Mouse (Mus musculus): ENCODE measurements around the gene Krt34. TPM values are rescaled to one million over a fixed set of nuclear protein-coding genes. Genes with fewer than 3 reads are reported as not detected.

The Krt34 gene
- polyA plus RNA-seq, 2 experiments, result not detected

- ATAC-seq (ENCODE audit: insufficient read depth) (no peak), DNase-seq (ENCODE audit: low read depth in 3 of 3, low spot score in 3 of 3) (no peak)
- 53% methylated on average over 6 of the region's 6 CpGs for WGBS (ENCODE audit: insufficient replicate concordance)
- H3K4me1 ChIP-seq (replicated peaks; ENCODE audit: control insufficient read depth in 2 of 2, insufficient read depth in 2 of 2, low read length in 1 of 2), result no peaks in the 10 kb centered on the region
- H3K9me3 ChIP-seq (ENCODE audit: control insufficient read depth, low read length), result no peaks in the 10 kb centered on the region
- H3K27me3 ChIP-seq (ENCODE audit: control insufficient read depth, insufficient read depth, low read length), result no peaks in the 10 kb centered on the region
- no peak overlapping the region for H3K4me3 ChIP-seq (ENCODE audit: insufficient read depth in 1 of 2, low read depth in 2 of 2, low read length in 2 of 2)
- no peaks in the 10 kb centered on the region for H3K36me3 ChIP-seq (replicated peaks; ENCODE audit: control insufficient read depth, insufficient read depth, low read depth)
- no peak for TF ChIP-seq EP300 (IDR thresholded peaks at IDR 0.05; ENCODE audit: low read depth)
- TF ChIP-seq CTCF (IDR thresholded peaks at IDR 0.05; ENCODE audit: low read depth), result no peak
- H3K4me2 ChIP-seq (ENCODE audit: low read depth), result no peak overlapping the region
- no peak overlapping the region for H3K9ac ChIP-seq (replicated peaks)
- H3K27ac ChIP-seq, result no peak overlapping the region
These were observed 51.4 kb downstream of the Krt34 start for GRCm38 (mm10) chr11:99989881-99990405.

- Histone ChIP-seq H3K4me1 (replicated peaks; ENCODE audit: control insufficient read depth in 2 of 2, insufficient read depth in 2 of 2, low read length in 1 of 2) (no peaks in the 10 kb centered on the region), H3K9me3 (ENCODE audit: control insufficient read depth, low read length) (no peaks in the 10 kb centered on the region), H3K4me3 (ENCODE audit: insufficient read depth in 1 of 2, low read depth in 2 of 2, low read length in 2 of 2) (no peak overlapping the region), H3K9ac (replicated peaks) (no peak overlapping the region), H3K36me3 (replicated peaks; ENCODE audit: control insufficient read depth, insufficient read depth, low read depth) (no peaks in the 10 kb centered on the region), H3K27ac (no peak overlapping the region), H3K4me2 (ENCODE audit: low read depth) (no peak overlapping the region), H3K27me3 (ENCODE audit: control insufficient read depth, insufficient read depth, low read length) (no peaks in the 10 kb centered on the region)
- 68% methylated on average over 3 of the region's 3 CpGs for WGBS (ENCODE audit: insufficient replicate concordance)
- TF ChIP-seq CTCF (IDR thresholded peaks at IDR 0.05; ENCODE audit: low read depth) (no peak), EP300 (IDR thresholded peaks at IDR 0.05; ENCODE audit: low read depth) (no peak)
- no peak for DNase-seq (ENCODE audit: low read depth in 3 of 3, low spot score in 3 of 3)
- no peak for ATAC-seq (ENCODE audit: insufficient read depth)
These were observed 52.8 kb downstream of the Krt34 start for GRCm38 (mm10) chr11:99988530-99988929.

Other genes with a start within 250 kb of the Krt34 start
Only the 30 nearest of the 32 such genes appear.
- not detected in 2 replicates for gene Gm11554, start 237.1 kb downstream of the Krt34 start, polyA plus RNA-seq (2012; rRNA removed)
- not detected in 2 replicates for gene Gm11554, start 237.1 kb downstream of the Krt34 start, polyA plus RNA-seq (2014; fragmentation: Nextera tagmentation; extraction: Ambion mirVana)
- not detected in 2 replicates for gene Krtap4-13, start 231.7 kb downstream of the Krt34 start, polyA plus RNA-seq (2012; rRNA removed)
- not detected in 2 replicates for gene Krtap4-13, start 231.7 kb downstream of the Krt34 start, polyA plus RNA-seq (2014; fragmentation: Nextera tagmentation; extraction: Ambion mirVana)
- not detected in 2 replicates for gene Gm11564, start 225.9 kb downstream of the Krt34 start, polyA plus RNA-seq (2012; rRNA removed)
- not detected in 2 replicates for gene Gm11564, start 225.9 kb downstream of the Krt34 start, polyA plus RNA-seq (2014; fragmentation: Nextera tagmentation; extraction: Ambion mirVana)
- not detected in 2 replicates for gene 2300003K06Rik, start 203.5 kb downstream of the Krt34 start, polyA plus RNA-seq (2012; rRNA removed)
- gene 2300003K06Rik, start 203.5 kb downstream of the Krt34 start, polyA plus RNA-seq (2014; fragmentation: Nextera tagmentation; extraction: Ambion mirVana), result not detected in 2 replicates
- 0.11 TPM in 1 of 2 replicates, not detected in the other for gene Krtap4-16, start 189.9 kb downstream of the Krt34 start, polyA plus RNA-seq (2012; rRNA removed)
- gene Krtap4-16, start 189.9 kb downstream of the Krt34 start, polyA plus RNA-seq (2014; fragmentation: Nextera tagmentation; extraction: Ambion mirVana), result not detected in 2 replicates
- gene Gm11568, start 183.6 kb downstream of the Krt34 start, polyA plus RNA-seq (2012; rRNA removed), result not detected in 2 replicates
- gene Gm11568, start 183.6 kb downstream of the Krt34 start, polyA plus RNA-seq (2014; fragmentation: Nextera tagmentation; extraction: Ambion mirVana), result not detected in 2 replicates
- gene Gm11559, start 177.1 kb downstream of the Krt34 start, polyA plus RNA-seq (2012; rRNA removed), result not detected in 2 replicates
- gene Gm11559, start 177.1 kb downstream of the Krt34 start, polyA plus RNA-seq (2014; fragmentation: Nextera tagmentation; extraction: Ambion mirVana), result not detected in 2 replicates
- not detected in 2 replicates for gene Krtap9-1, start 168.2 kb downstream of the Krt34 start, polyA plus RNA-seq (2012; rRNA removed)
- not detected in 2 replicates for gene Krtap9-1, start 168.2 kb downstream of the Krt34 start, polyA plus RNA-seq (2014; fragmentation: Nextera tagmentation; extraction: Ambion mirVana)
- gene Gm11567, start 162.4 kb downstream of the Krt34 start, polyA plus RNA-seq (2012; rRNA removed), result not detected in 2 replicates
- gene Gm11567, start 162.4 kb downstream of the Krt34 start, polyA plus RNA-seq (2014; fragmentation: Nextera tagmentation; extraction: Ambion mirVana), result not detected in 2 replicates
- gene Krtap31-1, start 133.6 kb downstream of the Krt34 start, polyA plus RNA-seq (2012; rRNA removed), result not detected in 2 replicates
- gene Krtap31-1, start 133.6 kb downstream of the Krt34 start, polyA plus RNA-seq (2014; fragmentation: Nextera tagmentation; extraction: Ambion mirVana), result not detected in 2 replicates
- not detected in 2 replicates for gene Gm11565, start 126.8 kb downstream of the Krt34 start, polyA plus RNA-seq (2012; rRNA removed)
- gene Gm11565, start 126.8 kb downstream of the Krt34 start, polyA plus RNA-seq (2014; fragmentation: Nextera tagmentation; extraction: Ambion mirVana), result not detected in 2 replicates
- not detected in 2 replicates for gene Krtap31-2, start 105.3 kb downstream of the Krt34 start, polyA plus RNA-seq (2012; rRNA removed)
- gene Krtap31-2, start 105.3 kb downstream of the Krt34 start, polyA plus RNA-seq (2014; fragmentation: Nextera tagmentation; extraction: Ambion mirVana), result not detected in 2 replicates
- gene Krtap9-5, start 93.1 kb downstream of the Krt34 start, polyA plus RNA-seq (2012; rRNA removed), result not detected in 2 replicates
- not detected in 2 replicates for gene Krtap9-5, start 93.1 kb downstream of the Krt34 start, polyA plus RNA-seq (2014; fragmentation: Nextera tagmentation; extraction: Ambion mirVana)
- not detected in 2 replicates for gene Krtap29-1, start 62.5 kb downstream of the Krt34 start, polyA plus RNA-seq (2012; rRNA removed)
- not detected in 2 replicates for gene Krtap29-1, start 62.5 kb downstream of the Krt34 start, polyA plus RNA-seq (2014; fragmentation: Nextera tagmentation; extraction: Ambion mirVana)
- not detected in 2 replicates for gene Krtap16-1, start 55.0 kb downstream of the Krt34 start, polyA plus RNA-seq (2012; rRNA removed)
- not detected in 2 replicates for gene Krtap16-1, start 55.0 kb downstream of the Krt34 start, polyA plus RNA-seq (2014; fragmentation: Nextera tagmentation; extraction: Ambion mirVana)
- gene Krtap17-1, start 47.6 kb downstream of the Krt34 start, polyA plus RNA-seq (2012; rRNA removed), result not detected in 2 replicates
- gene Krtap17-1, start 47.6 kb downstream of the Krt34 start, polyA plus RNA-seq (2014; fragmentation: Nextera tagmentation; extraction: Ambion mirVana), result not detected in 2 replicates
- not detected in 2 replicates for gene Krt33a, start 25.3 kb downstream of the Krt34 start, polyA plus RNA-seq (2012; rRNA removed)
- not detected in 2 replicates for gene Krt33a, start 25.3 kb downstream of the Krt34 start, polyA plus RNA-seq (2014; fragmentation: Nextera tagmentation; extraction: Ambion mirVana)
- not detected in 2 replicates for gene Krt33b, start 11.7 kb downstream of the Krt34 start, polyA plus RNA-seq (2012; rRNA removed)
- gene Krt33b, start 11.7 kb downstream of the Krt34 start, polyA plus RNA-seq (2014; fragmentation: Nextera tagmentation; extraction: Ambion mirVana), result not detected in 2 replicates
- gene Krt31, start 9.0 kb upstream of the Krt34 start, polyA plus RNA-seq (2012; rRNA removed), result not detected in 2 replicates
- gene Krt31, start 9.0 kb upstream of the Krt34 start, polyA plus RNA-seq (2014; fragmentation: Nextera tagmentation; extraction: Ambion mirVana), result not detected in 2 replicates
- not detected in 2 replicates for gene Krt32, start 46.7 kb upstream of the Krt34 start, polyA plus RNA-seq (2012; rRNA removed)
- not detected in 2 replicates for gene Krt32, start 46.7 kb upstream of the Krt34 start, polyA plus RNA-seq (2014; fragmentation: Nextera tagmentation; extraction: Ambion mirVana)
- gene Krt35, start 54.7 kb upstream of the Krt34 start, polyA plus RNA-seq (2012; rRNA removed), result not detected in 2 replicates
- not detected in 2 replicates for gene Krt35, start 54.7 kb upstream of the Krt34 start, polyA plus RNA-seq (2014; fragmentation: Nextera tagmentation; extraction: Ambion mirVana)
- not detected in 2 replicates for gene Krt36, start 64.1 kb upstream of the Krt34 start, polyA plus RNA-seq (2012; rRNA removed)
- gene Krt36, start 64.1 kb upstream of the Krt34 start, polyA plus RNA-seq (2014; fragmentation: Nextera tagmentation; extraction: Ambion mirVana), result not detected in 2 replicates
- gene Krt13, start 80.0 kb upstream of the Krt34 start, polyA plus RNA-seq (2012; rRNA removed), result 0.08 TPM in 1 of 2 replicates, not detected in the other
- gene Krt13, start 80.0 kb upstream of the Krt34 start, polyA plus RNA-seq (2014; fragmentation: Nextera tagmentation; extraction: Ambion mirVana), result not detected in 2 replicates
- 0.18 and 0.35 TPM in 2 replicates for gene Krt15, start 94.4 kb upstream of the Krt34 start, polyA plus RNA-seq (2012; rRNA removed)
- 0.08 TPM in 1 of 2 replicates, not detected in the other for gene Krt15, start 94.4 kb upstream of the Krt34 start, polyA plus RNA-seq (2014; fragmentation: Nextera tagmentation; extraction: Ambion mirVana)
- 1.8 and 2.0 TPM in 2 replicates for gene Krt19, start 107.1 kb upstream of the Krt34 start, polyA plus RNA-seq (2012; rRNA removed)
- 1.2 and 2.4 TPM in 2 replicates for gene Krt19, start 107.1 kb upstream of the Krt34 start, polyA plus RNA-seq (2014; fragmentation: Nextera tagmentation; extraction: Ambion mirVana)
- not detected in 2 replicates for gene Krt9, start 151.7 kb upstream of the Krt34 start, polyA plus RNA-seq (2012; rRNA removed)
- gene Krt9, start 151.7 kb upstream of the Krt34 start, polyA plus RNA-seq (2014; fragmentation: Nextera tagmentation; extraction: Ambion mirVana), result not detected in 2 replicates
- gene Krt14, start 166.0 kb upstream of the Krt34 start, polyA plus RNA-seq (2012; rRNA removed), result 0.40 and 0.42 TPM in 2 replicates
- 0.13 and 0.25 TPM in 2 replicates for gene Krt14, start 166.0 kb upstream of the Krt34 start, polyA plus RNA-seq (2014; fragmentation: Nextera tagmentation; extraction: Ambion mirVana)
- gene Krt16, start 207.3 kb upstream of the Krt34 start, polyA plus RNA-seq (2012; rRNA removed), result not detected in 2 replicates
- gene Krt16, start 207.3 kb upstream of the Krt34 start, polyA plus RNA-seq (2014; fragmentation: Nextera tagmentation; extraction: Ambion mirVana), result not detected in 2 replicates
- gene Krt17, start 219.5 kb upstream of the Krt34 start, polyA plus RNA-seq (2012; rRNA removed), result 0.11 and 0.15 TPM in 2 replicates
- gene Krt17, start 219.5 kb upstream of the Krt34 start, polyA plus RNA-seq (2014; fragmentation: Nextera tagmentation; extraction: Ambion mirVana), result 0.18 and 0.20 TPM in 2 replicates
- not detected in 2 replicates for gene Krt42, start 228.3 kb upstream of the Krt34 start, polyA plus RNA-seq (2012; rRNA removed)
- gene Krt42, start 228.3 kb upstream of the Krt34 start, polyA plus RNA-seq (2014; fragmentation: Nextera tagmentation; extraction: Ambion mirVana), result not detected in 2 replicates